Mouse (Mus musculus): ENCODE data around the gene H6pd.

- TF ChIP-seq POLR2A (IDR thresholded peaks at IDR 0.05; ENCODE audit: borderline replicate concordance, extremely low read depth, low read depth, low read length): no peak
- no peak for TF ChIP-seq CTCF (IDR thresholded peaks at IDR 0.05; ENCODE audit: insufficient read depth, low read length)
Measured at GRCm38 (mm10) chr4:149951201-149951600, 57.6 kb downstream of the H6pd start.
